Mouse (Mus musculus): Measurements from ENCODE around the gene 4921504E06Rik. TPM values are rescaled to one million over a fixed set of nuclear protein-coding genes. Genes with fewer than 3 reads are reported as not detected.
A peak's percentile ranks its signal among the peaks of the same experiment; 100 is the strongest.

Gene 4921504E06Rik
- total RNA-seq (2021), result not detected
- long read RNA-seq, partial matches to known transcripts, result 0 of 1 reads
- long read RNA-seq, other reads (novel, unspliced or antisense), result 1 of 1 reads

GRCm38 (mm10) chr2:19553821-19554592, at the start of gene 4921504E06Rik:
TSS of gene 4921504E06Rik (minus strand) at chr2:19553914.
- DNase-seq (ENCODE audit: low spot score in 2 of 2), result peak; percentile 72 to 74

- no peak for DNase-seq (ENCODE audit: low spot score in 2 of 2)
Observed at GRCm38 (mm10) chr2:19601386-19601925, 47.7 kb upstream of the 4921504E06Rik start.

GRCm38 (mm10) chr2:19600860-19601259, 47.1 kb upstream of the 4921504E06Rik start:
- DNase-seq (ENCODE audit: low spot score in 2 of 2), result no peak

GRCm38 (mm10) chr2:19599801-19600200, 46.1 kb upstream of the 4921504E06Rik start:
- DNase-seq (ENCODE audit: low spot score in 2 of 2), result no peak

GRCm38 (mm10) chr2:19596988-19597387, 43.3 kb upstream of the 4921504E06Rik start:
- DNase-seq (ENCODE audit: low spot score in 2 of 2), result no peak

DNA sequence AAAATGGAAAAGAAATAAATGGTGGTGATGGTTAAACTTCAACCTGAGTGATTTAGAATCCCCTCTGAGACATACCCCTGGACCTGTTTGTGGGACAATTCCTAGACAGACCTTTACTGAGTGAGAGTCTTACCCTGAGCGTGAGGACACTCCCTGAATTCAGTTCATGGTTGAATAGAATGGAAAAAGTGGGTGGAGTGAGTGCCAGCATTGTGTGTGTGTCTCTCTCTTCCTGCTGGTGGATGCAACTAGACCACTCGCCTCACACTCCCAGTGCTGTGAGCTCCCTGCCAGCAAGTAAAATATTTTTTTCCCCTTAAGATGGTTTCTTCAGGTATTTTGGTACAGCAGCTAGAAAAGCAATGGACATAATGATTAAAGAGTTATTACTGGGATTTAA, 42.7 kb upstream of the 4921504E06Rik start:
- no peak for DNase-seq (ENCODE audit: low spot score in 2 of 2)

DNA sequence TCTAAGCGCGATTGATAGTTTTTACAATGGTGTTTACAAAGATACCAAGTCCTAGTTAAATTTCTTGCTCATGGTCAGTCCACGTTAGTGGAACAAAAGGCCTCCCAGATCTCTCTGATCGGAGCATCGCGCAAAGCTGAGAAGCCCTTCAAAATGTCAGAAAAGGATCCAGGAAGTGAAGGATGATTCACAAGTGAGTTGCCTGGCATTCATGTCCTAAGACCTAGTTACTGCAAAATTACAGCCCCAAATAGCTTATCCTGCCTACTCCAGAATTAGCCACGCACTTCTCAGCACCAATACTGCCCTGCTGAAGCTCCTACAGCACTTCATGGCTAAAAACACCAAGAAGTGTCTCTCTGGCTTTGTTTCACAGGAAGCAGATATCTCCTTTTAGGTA, 41.1 kb upstream of the 4921504E06Rik start:
- no peak for DNase-seq (ENCODE audit: low spot score in 2 of 2)

DNA sequence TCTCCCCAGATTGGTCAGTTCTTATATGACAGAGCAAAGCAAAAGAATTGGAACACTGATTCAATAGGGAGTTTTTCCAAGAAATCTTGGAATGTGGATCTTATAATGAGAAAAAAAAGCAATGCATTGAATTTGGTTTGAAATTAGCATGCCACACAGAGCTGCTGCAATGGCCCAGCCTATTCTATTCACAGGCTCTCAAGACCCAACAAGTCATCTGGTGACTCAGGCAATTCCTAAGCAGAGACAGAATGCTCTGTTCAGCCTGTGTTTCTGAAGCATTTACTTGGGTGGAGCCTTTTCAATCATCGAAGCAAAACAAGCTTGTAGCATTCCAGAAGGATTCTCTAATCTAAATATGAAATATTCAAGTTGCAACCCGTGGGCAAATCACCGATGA, 26.1 kb upstream of the 4921504E06Rik start:
- no peak for DNase-seq (ENCODE audit: low spot score in 2 of 2)

GRCm38 (mm10) chr2:19579180-19579579, 25.5 kb upstream of the 4921504E06Rik start:
- DNase-seq (ENCODE audit: low spot score in 2 of 2), result no peak

DNA sequence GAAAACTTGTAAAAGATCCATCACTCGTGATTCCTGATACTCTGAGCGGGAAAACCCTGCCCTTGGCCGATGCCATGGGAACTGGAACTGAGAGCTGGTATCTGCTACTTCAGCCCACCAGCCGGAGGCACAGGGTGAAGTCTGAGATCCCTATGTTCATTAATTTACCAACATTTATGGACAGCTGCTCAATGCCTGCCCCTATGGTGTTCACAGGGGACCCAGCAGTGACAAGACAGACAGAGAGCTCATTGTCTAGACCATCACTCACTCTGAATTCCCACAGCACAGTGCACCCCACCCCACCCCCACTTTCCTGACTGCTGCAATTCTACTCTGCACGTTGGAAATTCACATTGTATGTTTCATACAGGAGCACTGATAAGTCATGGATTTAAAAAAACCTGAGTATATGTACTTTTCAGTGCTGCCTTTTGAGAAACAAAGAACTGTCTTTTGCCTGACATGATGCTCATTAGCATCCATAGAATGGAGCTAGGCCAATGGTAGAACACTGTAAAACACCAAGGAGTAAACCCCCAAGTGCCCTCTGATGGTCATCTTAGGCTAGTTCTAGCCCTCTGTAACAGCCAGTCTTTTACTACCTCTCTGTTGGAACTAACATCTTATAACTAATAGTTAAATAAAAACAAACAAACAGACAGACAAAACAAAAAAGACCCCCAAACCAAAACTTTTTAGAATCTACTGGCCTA, 8.6 kb upstream of the 4921504E06Rik start:
- no peak for DNase-seq (ENCODE audit: low spot score in 2 of 2)

DNA sequence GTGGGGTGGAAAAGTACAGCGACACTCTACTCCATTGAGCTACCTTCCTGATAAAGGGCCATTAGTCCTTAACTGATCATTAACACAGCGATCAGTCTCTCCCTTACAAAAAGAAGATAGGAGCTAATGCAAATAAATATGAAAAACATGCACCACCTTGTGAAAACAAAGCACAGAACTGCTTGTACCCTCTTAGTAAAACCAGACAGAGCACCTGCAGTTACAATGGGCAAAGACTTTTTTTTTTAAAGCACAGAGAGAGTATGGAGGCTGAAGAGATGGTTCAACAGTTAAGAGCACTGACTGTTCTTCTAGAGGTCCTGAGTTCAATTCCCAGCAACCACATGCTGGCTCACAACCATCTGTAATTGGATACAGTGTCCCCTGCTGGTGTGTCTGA, 6.9 kb upstream of the 4921504E06Rik start:
- no peak for DNase-seq (ENCODE audit: low spot score in 2 of 2)

- no peak for DNase-seq (ENCODE audit: low spot score in 2 of 2)
Observed at GRCm38 (mm10) chr2:19560071-19560470, 6.4 kb upstream of the 4921504E06Rik start.

- DNase-seq (ENCODE audit: low spot score in 2 of 2), result no peak
Observed at GRCm38 (mm10) chr2:19551396-19551795, 2.3 kb downstream of the 4921504E06Rik start.

- DNase-seq (ENCODE audit: low spot score in 2 of 2), result no peak
Observed at GRCm38 (mm10) chr2:19540906-19541305, 12.8 kb downstream of the 4921504E06Rik start.

- no peak for DNase-seq (ENCODE audit: low spot score in 2 of 2)
Observed at GRCm38 (mm10) chr2:19529428-19529827, 24.3 kb downstream of the 4921504E06Rik start.

GRCm38 (mm10) chr2:19528797-19529196, 24.9 kb downstream of the 4921504E06Rik start:
- peak; percentile 34 to 54 for DNase-seq (ENCODE audit: low spot score in 2 of 2)

GRCm38 (mm10) chr2:19524071-19524470, 29.6 kb downstream of the 4921504E06Rik start:
- no peak for DNase-seq (ENCODE audit: low spot score in 2 of 2)

DNA sequence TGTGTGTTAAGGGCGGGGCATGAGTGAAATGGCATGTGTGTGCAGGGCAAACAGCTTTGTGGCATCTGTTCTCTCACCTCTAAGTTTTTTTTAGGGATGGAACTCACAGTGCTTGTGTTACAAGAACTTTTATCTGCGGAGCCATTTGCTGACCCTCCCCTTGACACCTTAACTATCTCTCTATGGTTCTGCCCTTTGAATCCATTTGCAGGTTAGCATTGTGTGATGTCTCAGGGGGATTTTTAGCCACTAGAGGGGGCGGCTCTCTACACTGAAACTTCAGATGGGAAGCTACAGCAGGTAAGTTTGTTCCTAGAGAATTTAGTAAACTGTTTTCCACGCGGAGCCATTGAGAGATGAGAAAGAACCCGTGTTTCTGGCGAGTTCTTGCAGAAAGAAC, 32.1 kb downstream of the 4921504E06Rik start:
- peak; percentile 35 to 45 for DNase-seq (ENCODE audit: low spot score in 2 of 2)

DNA sequence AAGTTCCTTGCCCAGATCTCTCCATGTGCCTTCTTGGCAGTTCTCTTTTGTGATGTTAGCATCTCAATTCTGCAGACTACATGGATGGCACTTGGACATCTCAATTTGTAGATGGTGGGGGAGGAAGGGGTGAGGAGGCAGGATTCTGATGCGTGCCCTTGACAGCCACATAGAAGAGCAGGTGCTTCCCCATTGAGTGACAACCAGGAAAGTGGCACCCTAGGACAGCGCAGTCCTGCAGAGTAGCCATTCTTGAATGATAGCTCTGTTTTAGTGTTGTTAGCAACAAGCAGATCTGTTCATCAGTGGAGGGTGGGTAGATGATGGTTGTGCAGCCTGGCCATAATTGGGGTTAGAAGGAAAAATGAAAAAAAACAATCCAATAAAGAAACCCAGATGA, 33.1 kb downstream of the 4921504E06Rik start:
- no peak for DNase-seq (ENCODE audit: low spot score in 2 of 2)

GRCm38 (mm10) chr2:19519768-19520167, 33.9 kb downstream of the 4921504E06Rik start:
- DNase-seq (ENCODE audit: low spot score in 2 of 2), result peak; percentile 80 to 83

DNA sequence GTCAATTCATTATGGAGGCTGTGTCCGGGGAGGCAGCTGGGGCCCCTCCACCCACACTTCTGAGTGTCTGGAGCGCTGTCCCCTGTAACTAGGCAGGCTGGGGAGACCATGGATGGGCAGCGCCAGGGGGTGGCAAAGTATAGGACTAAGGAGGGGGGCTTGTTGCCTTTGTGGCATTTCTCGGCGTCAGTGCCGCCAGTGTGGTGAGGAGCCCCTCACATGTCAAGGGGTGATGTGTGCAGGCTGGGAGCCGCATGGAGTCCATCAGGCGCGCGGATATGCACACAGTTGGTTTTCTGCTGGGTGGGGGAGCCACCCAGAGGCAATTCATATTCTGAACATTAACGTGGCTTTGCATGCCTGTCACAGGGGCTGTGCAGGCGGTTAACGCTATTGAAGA, 35.8 kb downstream of the 4921504E06Rik start:
- DNase-seq (ENCODE audit: low spot score in 2 of 2), result no peak

GRCm38 (mm10) chr2:19512381-19512780, 41.3 kb downstream of the 4921504E06Rik start:
- DNase-seq (ENCODE audit: low spot score in 2 of 2), result no peak

Data from layer of hippocampus, postnatal 10 days (tissue).